Mouse (Mus musculus) kidney, adult 8-10 months (tissue): ENCODE measurements around the gene Evx1.
"Not testable (repeated sequence)": the region's sequence is repeated elsewhere in the genome, so short reads cannot be mapped to it uniquely, and the experiment has no call there.

Source experiments
- DNase-seq, 2 experiments: peaks; one replicate each; pipeline ENCODE4 v3.0.0; 2022

The Evx1 gene

GRCm38 (mm10) chr6:52321826-52322315 lies 8.6 kb downstream of the Evx1 start:
- DNase-seq, result no peak

DNA sequence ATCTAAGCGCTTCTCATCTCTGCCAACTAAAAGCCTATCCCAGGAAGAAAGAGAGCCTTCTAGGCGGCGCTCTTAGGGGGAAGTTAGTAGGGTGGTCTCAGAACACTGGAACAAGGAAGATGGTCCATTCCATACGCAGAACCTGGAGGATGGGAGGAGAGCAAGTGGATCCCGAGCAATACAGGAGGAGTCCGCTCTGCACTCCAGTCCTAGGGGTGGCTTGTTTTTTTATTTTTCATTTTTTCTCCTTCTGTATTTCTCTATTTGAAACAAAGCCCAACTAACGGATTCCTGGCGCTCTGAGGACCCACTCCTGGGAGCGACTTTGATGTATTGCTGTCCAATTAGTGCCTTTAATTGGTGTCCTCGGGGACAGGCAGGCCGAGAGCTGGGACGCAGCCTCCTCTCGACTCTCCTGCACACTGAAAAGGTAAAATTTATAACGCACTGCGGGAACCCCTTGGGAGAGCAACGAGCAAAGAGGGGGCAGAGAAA lies 9.5 kb downstream of the Evx1 start:
- no peak for DNase-seq

GRCm38 (mm10) chr6:52323292-52323691 lies 10.0 kb downstream of the Evx1 start:
- DNase-seq, result no peak

DNA sequence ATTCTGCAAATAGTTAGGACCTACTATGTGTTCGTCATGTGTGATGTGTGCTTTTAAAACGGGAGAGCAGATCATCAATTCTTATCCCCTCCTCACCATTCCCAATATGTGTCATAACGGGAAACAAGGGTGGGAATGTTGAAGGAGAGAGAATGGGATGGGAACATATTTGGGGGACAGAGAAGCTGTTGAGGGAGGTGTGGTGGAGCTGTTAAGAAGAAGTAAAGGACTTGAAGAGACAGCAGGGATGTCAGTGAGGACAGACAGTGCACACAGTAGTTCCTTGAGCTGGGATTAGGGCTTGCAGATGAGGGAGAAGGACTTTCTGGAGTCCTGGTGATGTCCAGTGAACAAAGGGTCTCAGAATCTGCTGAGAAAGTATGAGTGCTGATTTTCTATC lies 10.8 kb downstream of the Evx1 start:
- DNase-seq, result no peak

GRCm38 (mm10) chr6:52346816-52347215 lies 33.5 kb downstream of the Evx1 start:
- DNase-seq, result not testable (repeated sequence)

DNA sequence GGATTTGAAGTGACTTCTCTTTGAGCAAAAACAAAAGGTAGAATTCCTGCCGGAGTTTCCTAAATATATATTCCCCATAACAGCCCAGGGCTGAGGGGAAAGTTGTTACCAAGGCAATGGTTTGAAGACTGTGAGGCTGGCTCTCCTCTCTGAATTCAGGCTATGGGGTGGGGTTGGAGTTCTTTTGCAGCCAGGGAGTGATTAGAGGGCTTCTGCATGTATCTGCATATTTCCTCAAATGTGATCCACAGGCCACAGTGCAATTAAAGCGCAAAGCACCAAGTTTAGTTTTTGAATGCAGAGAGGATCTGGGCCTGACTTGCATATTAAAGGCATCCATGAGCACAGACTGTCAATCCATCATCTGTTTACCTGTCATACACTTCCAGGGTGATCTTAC lies 52.7 kb downstream of the Evx1 start:
- DNase-seq, result no peak

DNA sequence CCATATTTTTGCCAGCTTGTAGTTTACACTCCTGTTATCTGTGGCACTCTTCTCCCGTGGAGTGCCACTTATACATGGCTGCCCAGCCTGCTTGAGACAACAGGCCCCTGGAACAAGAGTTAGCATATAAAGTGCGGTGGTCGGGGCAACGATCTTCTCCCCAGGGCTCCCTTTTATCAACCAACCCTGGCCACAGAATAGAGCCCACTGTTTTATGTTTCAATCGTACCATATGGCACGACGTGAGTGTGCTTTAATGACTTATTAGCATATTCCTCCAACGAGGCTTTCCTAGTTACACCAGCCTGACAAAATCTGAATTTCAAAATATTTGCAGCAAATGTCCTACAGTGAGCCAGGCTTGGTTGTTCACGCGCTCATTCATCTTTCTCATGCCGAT lies 53.2 kb downstream of the Evx1 start:
- no peak for DNase-seq

GRCm38 (mm10) chr6:52367067-52367466 lies 53.8 kb downstream of the Evx1 start:
- no peak for DNase-seq
